Mouse (Mus musculus): ENCODE measurements around the gene Cenpc1. TPM values are rescaled to one million over a fixed set of nuclear protein-coding genes. Genes with fewer than 3 reads are reported as not detected.

The Cenpc1 gene
- polyA plus RNA-seq (2015; fragmentation: Nextera tagmentation; extraction: Ambion mirVana), result 27.8 and 32.1 TPM in 2 replicates

GRCm38 (mm10) chr5:86065101-86065875 lies at the start of gene Cenpc1:
TSS of gene Cenpc1 (minus strand) at chr5:86065583.
- DNase-seq (ENCODE audit: low spot score), result peak; percentile 97

DNA sequence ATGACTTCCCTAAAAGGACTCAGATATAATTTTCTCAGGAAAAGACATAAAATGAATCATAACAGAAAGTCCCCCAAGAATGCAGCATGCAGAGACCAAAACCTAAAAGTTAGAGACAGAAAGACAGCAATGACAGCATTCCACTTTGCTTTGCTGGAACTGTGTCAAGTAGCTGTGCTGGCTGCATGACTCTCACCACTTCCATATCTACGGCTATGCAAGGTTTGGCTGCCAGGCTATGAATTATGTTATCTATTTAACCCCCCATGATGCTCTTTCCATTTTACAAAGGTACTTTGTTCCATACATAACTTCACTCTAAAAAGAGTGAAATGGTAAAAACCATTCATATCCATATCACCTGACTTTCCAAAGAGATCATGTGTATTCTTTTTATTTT lies 48.6 kb upstream of the Cenpc1 start:
- DNase-seq (ENCODE audit: low spot score), result no peak

DNA sequence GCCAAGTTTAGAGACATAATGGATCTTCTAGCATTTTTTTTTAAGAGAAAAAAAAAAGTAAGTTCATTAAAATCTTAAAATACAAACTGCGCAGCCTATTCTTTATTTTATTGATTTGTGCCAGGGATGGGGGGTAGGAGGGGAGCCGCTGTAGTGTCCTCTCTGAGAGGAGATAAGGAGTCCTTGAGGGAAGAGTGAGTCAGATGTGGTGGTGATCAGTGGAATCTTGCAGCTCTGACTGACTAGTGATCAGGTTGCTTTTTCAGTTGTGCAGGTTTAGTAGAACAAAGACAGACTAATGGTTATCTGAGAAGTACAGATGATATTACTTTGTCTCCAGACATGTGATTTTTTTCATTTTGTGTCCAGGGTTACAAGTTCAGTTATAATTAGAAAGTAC lies 47.7 kb upstream of the Cenpc1 start:
- DNase-seq (ENCODE audit: low spot score), result no peak

DNA sequence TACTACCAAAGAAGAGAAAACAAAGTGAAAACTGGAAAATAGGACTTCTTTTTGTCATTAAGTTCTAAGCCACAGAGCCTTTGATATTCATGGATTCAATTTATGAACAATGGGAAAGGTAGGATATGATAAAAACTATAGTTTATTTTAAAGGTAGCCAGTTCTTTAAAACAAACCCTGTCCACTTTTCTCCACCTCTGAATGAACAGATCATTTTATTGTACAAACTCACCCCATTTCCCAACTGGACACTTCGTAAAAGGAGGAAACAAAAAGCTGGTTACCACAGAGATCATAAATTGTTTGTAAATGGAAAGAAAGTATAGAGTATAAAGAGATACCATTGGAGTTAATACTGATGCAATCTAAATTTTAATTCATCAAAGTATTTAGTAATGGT lies 45.7 kb upstream of the Cenpc1 start:
- no peak for DNase-seq (ENCODE audit: low spot score)

DNA sequence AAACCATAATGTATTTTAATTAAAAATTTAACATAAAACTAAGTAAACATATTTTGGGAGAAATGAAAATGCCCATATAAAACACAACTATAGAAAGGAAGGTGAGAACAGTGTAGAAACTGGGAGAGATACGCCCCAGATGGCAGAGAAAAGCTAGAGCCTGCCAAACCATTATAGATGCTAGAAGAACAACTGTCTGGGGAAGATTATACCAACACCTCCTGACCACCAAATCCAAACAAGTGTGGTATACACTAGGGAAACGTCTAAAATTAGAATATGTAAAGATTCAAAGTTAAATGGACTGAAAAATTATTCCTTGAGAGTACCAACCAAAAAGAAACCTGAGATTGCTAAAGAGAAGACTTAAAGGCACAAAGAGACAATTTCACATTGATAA lies 41.2 kb upstream of the Cenpc1 start:
- DNase-seq (ENCODE audit: low spot score), result no peak

DNA sequence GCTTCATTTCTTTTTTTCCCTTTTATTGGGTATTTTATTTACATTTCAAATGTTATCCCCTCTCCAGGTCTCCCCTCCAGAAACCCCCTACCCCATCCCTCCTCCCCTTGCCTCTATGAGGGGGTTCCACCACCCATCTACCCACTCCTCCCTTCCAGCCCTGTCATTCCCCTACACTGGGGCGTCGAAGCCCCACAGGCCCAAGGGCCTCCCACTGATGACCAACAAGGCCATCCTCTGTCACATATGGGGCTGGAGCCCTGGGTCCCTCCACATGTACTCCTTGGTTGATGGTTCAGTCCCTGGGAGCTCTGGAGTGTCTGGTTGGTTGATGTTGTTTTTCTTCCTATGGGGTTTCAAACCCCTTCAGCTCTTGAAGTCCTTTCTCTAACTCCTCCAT lies 36.8 kb upstream of the Cenpc1 start:
- DNase-seq (ENCODE audit: low spot score), result no peak

DNA sequence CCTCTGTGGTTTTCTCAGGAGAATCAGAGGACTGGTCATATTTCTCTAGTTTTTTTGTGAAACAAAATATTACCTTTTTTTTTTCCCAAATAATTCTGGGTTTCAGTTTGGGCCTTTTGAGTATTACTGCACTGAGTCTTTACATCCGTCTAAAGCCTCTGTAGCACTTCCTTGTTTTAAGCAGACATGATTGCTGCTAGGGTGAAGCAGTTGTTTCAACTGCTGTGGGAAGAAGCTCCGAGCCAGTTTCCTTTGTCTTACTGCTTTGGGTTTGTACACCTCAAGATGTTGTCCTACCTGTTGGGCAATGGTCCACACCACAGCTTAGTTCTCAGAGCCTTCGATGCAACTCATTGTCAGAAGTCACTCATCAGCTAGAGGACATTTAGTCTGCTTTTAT lies 35.2 kb upstream of the Cenpc1 start:
- DNase-seq (ENCODE audit: low spot score), result no peak

DNA sequence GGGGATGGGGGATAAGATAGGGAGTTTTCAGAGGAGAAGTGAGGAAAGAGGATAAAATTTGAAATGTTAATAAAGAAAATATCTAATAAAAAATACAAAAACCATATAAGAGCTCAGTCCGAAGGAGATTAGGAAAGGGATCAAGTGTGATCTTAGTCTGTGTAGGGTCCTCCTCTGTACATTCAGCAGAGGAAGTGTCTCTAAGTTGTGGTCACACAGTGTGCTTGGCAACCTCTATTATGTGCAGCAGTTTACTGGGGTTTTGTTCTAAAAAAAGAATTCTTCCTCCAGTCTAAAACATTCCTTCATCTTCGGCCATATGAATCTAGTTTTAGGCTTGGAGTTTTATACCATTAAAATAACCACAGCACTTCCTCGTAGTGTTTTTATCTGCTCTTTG lies 33.6 kb upstream of the Cenpc1 start:
- DNase-seq (ENCODE audit: low spot score), result no peak

DNA sequence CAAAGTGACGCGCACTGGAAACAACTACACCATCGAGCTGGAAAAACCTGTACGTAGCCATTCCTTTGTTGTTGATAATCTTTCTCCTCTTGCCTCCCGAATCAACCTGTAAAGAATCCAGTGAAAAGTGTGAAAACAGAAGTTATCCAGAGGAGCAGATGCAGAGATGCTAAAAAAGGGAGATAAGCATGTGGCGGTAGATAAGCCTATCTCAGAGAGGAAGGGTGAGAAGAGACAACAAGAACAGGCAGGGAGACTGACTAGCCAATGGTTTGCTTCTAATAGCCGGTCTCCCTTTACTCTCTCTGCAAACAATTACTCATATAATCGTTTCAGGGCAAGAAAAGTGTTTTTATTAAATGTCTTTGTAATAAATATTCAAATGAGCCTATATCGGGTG lies 29.4 kb upstream of the Cenpc1 start:
- DNase-seq (ENCODE audit: low spot score), result no peak

DNA sequence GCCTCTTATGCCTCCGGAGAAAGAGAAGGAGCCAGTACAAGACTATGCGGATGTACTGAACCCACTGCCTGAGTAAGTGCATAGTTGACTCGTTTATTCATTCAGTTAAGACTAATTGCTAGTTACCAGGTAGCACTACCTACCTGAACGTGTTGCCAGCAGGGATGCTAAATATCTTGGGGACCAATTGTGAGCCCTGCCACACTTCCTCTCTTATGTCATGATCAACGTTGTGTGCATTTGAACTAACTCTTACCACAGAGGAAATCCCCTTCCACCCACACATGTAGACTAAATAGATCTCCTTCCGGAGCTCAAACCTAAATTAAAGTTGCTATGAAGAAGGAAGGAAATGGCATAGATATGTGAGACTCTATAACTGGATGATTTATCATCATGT lies 21.4 kb upstream of the Cenpc1 start:
- peak; percentile 47 for DNase-seq (ENCODE audit: low spot score)

GRCm38 (mm10) chr5:86084979-86085378 lies 19.6 kb upstream of the Cenpc1 start:
- DNase-seq (ENCODE audit: low spot score), result no peak

DNA sequence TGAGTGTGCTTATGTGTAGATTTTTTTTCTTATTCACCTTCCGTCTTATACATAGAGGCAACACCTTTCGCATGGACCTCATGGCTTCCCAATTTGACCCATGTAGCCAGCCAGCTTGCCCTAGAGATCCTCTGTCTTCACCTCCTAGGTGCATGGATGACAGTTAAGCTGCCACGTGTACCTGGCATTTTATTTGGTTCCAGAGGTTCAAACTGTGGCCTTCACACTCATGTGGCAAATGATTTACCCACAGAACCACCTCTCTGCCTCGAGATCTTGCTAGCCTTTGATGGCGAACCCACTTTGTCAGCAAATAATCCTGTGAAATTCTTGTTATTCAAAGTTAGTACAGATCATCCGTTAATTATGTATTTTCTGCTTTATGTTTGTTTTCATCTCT lies 18.6 kb upstream of the Cenpc1 start:
- no peak for DNase-seq (ENCODE audit: low spot score)

- no peak for DNase-seq (ENCODE audit: low spot score)
Measured at GRCm38 (mm10) chr5:86078720-86079334, 13.4 kb upstream of the Cenpc1 start.

GRCm38 (mm10) chr5:86072756-86073386 lies 7.5 kb upstream of the Cenpc1 start:
- DNase-seq (ENCODE audit: low spot score), result no peak

GRCm38 (mm10) chr5:86071538-86071937 lies 6.2 kb upstream of the Cenpc1 start, which contains the start of gene Stap1:
TSS of gene Stap1 (plus strand) at chr5:86071746.
- DNase-seq (ENCODE audit: low spot score), result peak; percentile 79

DNA sequence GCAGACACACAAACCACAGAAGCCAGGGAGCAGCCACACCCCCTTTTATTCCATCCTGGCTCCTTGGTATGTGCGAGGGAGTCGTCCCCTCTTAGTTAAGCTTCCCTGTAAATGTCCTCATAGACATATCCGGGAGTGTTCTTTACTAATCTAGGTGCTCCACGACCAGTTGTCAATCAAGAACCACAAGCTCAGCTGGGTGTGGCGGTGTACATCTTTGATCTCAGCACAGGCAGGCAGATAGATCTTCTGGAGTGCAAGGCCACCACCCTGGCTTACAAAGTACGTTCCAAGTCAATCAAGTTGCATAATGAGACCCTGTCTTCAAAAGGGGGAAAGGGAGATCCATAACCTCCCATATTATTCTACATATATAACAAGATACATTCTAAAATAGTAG lies 3.7 kb upstream of the Cenpc1 start:
- peak; percentile 58 for DNase-seq (ENCODE audit: low spot score)

- no peak for DNase-seq (ENCODE audit: low spot score)
Measured at GRCm38 (mm10) chr5:86068451-86068850, 3.1 kb upstream of the Cenpc1 start.

GRCm38 (mm10) chr5:86066551-86066929 lies 1.2 kb upstream of the Cenpc1 start:
- DNase-seq (ENCODE audit: low spot score), result peak; percentile 86

GRCm38 (mm10) chr5:86065876-86066550 lies 630 bp upstream of the Cenpc1 start:
- DNase-seq (ENCODE audit: low spot score), result no peak

GRCm38 (mm10) chr5:86063501-86063900 lies 1.9 kb downstream of the Cenpc1 start:
- DNase-seq (ENCODE audit: low spot score), result no peak

GRCm38 (mm10) chr5:86029820-86030219 lies 35.6 kb downstream of the Cenpc1 start:
- DNase-seq (ENCODE audit: low spot score), result no peak

Data from thymus, postnatal 0 days (tissue).